Mouse (Mus musculus): ENCODE results near the gene Nxpe3. TPM values are rescaled to one million over a fixed set of nuclear protein-coding genes. Genes with fewer than 3 reads are reported as not detected.

The Nxpe3 gene
- total and polyA plus RNA-seq, 3 experiments: 2.7 to 4.3 TPM; not detected in 1

GRCm38 (mm10) chr16:55924010-55924409 is 28.9 kb upstream of the Nxpe3 start:
- Histone ChIP-seq H3K4me3 (ENCODE audit: control insufficient read depth in 1 of 2, insufficient read depth in 1 of 2, low read depth in 2 of 2, low read length in 2 of 2) (no peak overlapping the region), H3K27me3 (ENCODE audit: control insufficient read depth in 1 of 2, insufficient read depth in 2 of 2, low read length in 2 of 2) (no peaks in the 10 kb centered on the region), H3K79me2 (ENCODE audit: control insufficient read depth, insufficient read depth, low read length, poor library complexity) (no peaks in the 10 kb centered on the region), H3K27ac (ENCODE audit: control insufficient read depth, low read depth, low read length) (no peak overlapping the region), H3K36me3 (ENCODE audit: control insufficient read depth in 1 of 2, insufficient read depth in 2 of 2, low read length in 2 of 2) (peaks cover 0 to 3% of the 10 kb centered on the region in 2 experiments; a peak in 1 of 4 replicates), H3K9ac (ENCODE audit: control insufficient read depth, low read depth, low read length, poor library complexity, severe bottlenecking) (no peak overlapping the region), H3K9me3 (replicated peaks; ENCODE audit: insufficient read depth, low read length) (no peaks in the 10 kb centered on the region), H3K4me1 (ENCODE audit: control insufficient read depth in 1 of 2, insufficient read depth in 2 of 2, low read length in 2 of 2) (peaks cover 0 to 6% of the 10 kb centered on the region in 2 experiments; a peak in 1 of 4 replicates)
- peak; percentile 32 for DNase-seq (ENCODE audit: low read depth, low spot score)
- TF ChIP-seq ELF1 (IDR thresholded peaks at IDR 0.05; ENCODE audit: low read depth, low read length) (no peak), RAD21 (IDR thresholded peaks at IDR 0.05; ENCODE audit: low read depth, low read length) (no peak), POLR2AphosphoS5 (IDR thresholded peaks at IDR 0.05; ENCODE audit: borderline replicate concordance, low read depth, low read length) (no peak), MXI1 (IDR thresholded peaks at IDR 0.05; ENCODE audit: low read depth, low read length) (no peak), RCOR1 (IDR thresholded peaks at IDR 0.05; ENCODE audit: low read depth, low read length) (no peak), NRF1 (IDR thresholded peaks at IDR 0.05; ENCODE audit: insufficient read depth, low read depth, low read length, poor library complexity, severe bottlenecking) (no peak), USF2 (IDR thresholded peaks at IDR 0.05; ENCODE audit: borderline replicate concordance in 1 of 2, insufficient read depth in 1 of 2, low read depth in 1 of 2, low read length in 2 of 2) (no peak), E2F4 (IDR thresholded peaks at IDR 0.05; ENCODE audit: borderline replicate concordance, low read depth, low read length) (no peak), CHD1 (IDR thresholded peaks at IDR 0.05; ENCODE audit: low read depth, low read length) (no peak), MAFK (IDR thresholded peaks at IDR 0.05; ENCODE audit: borderline replicate concordance, low read depth, low read length) (no peak), GABPA (IDR thresholded peaks at IDR 0.05; ENCODE audit: low read depth, low read length) (no peak), MAZ (IDR thresholded peaks at IDR 0.05; ENCODE audit: low read depth, low read length) (no peak), ETS1 (IDR thresholded peaks at IDR 0.05; ENCODE audit: low read depth, low read length) (no peak), TAL1 (IDR thresholded peaks at IDR 0.05; ENCODE audit: low read length) (no peak), MEF2A (IDR thresholded peaks at IDR 0.05; ENCODE audit: extremely low read depth, insufficient replicate concordance, low read depth, low read length, poor library complexity, severe bottlenecking) (no peak), TCF12 (IDR thresholded peaks at IDR 0.05; ENCODE audit: low read depth, low read length) (no peak), EP300 (IDR thresholded peaks at IDR 0.05; ENCODE audit: low read depth in 1 of 2, low read length in 2 of 2) (no peak)

GRCm38 (mm10) chr16:55922079-55922478 is 27.0 kb upstream of the Nxpe3 start:
- H3K27me3 ChIP-seq (ENCODE audit: control insufficient read depth in 1 of 2, insufficient read depth in 2 of 2, low read length in 2 of 2): no peaks in the 10 kb centered on the region
- H3K27ac ChIP-seq (ENCODE audit: control insufficient read depth, low read depth, low read length): no peak overlapping the region
- peaks cover 0 to 3% of the 10 kb centered on the region in 2 experiments; a peak in 1 of 4 replicates for H3K36me3 ChIP-seq (ENCODE audit: control insufficient read depth in 1 of 2, insufficient read depth in 2 of 2, low read length in 2 of 2)
- DNase-seq (ENCODE audit: low read depth, low spot score): no peak
- H3K79me2 ChIP-seq (ENCODE audit: control insufficient read depth, insufficient read depth, low read length, poor library complexity): no peaks in the 10 kb centered on the region
- H3K9ac ChIP-seq (ENCODE audit: control insufficient read depth, low read depth, low read length, poor library complexity, severe bottlenecking): no peak overlapping the region
- TF ChIP-seq ZMIZ1 (IDR thresholded peaks at IDR 0.05; ENCODE audit: low read depth, low read length) (no peak), E2F4 (IDR thresholded peaks at IDR 0.05; ENCODE audit: borderline replicate concordance, low read depth, low read length) (no peak), TBP (IDR thresholded peaks at IDR 0.05; ENCODE audit: low read depth, low read length) (no peak), MEF2A (IDR thresholded peaks at IDR 0.05; ENCODE audit: extremely low read depth, insufficient replicate concordance, low read depth, low read length, poor library complexity, severe bottlenecking) (no peak), MAZ (IDR thresholded peaks at IDR 0.05; ENCODE audit: low read depth, low read length) (no peak), SIN3A (IDR thresholded peaks at IDR 0.05; ENCODE audit: low read length) (no peak), RCOR1 (IDR thresholded peaks at IDR 0.05; ENCODE audit: low read depth, low read length) (no peak), JUND (IDR thresholded peaks at IDR 0.05; ENCODE audit: low read depth, low read length) (no peak), CHD2 (IDR thresholded peaks at IDR 0.05; ENCODE audit: low read length) (no peak), MYC (IDR thresholded peaks at IDR 0.05; ENCODE audit: low read depth, low read length) (no peak), TAL1 (IDR thresholded peaks at IDR 0.05; ENCODE audit: low read length) (no peak), NELFE (IDR thresholded peaks at IDR 0.05; ENCODE audit: low read depth, low read length) (no peak), RAD21 (IDR thresholded peaks at IDR 0.05; ENCODE audit: low read depth, low read length) (no peak), SMC3 (IDR thresholded peaks at IDR 0.05; ENCODE audit: low read depth, low read length) (no peak), ELF1 (IDR thresholded peaks at IDR 0.05; ENCODE audit: low read depth, low read length) (no peak), TCF12 (IDR thresholded peaks at IDR 0.05; ENCODE audit: low read depth, low read length) (no peak), GABPA (IDR thresholded peaks at IDR 0.05; ENCODE audit: low read depth, low read length) (no peak), BHLHE40 (IDR thresholded peaks at IDR 0.05; ENCODE audit: borderline replicate concordance, low read depth, low read length) (no peak), POLR2AphosphoS2 (IDR thresholded peaks at IDR 0.05; ENCODE audit: low read length) (no peak), KAT2A (conservative IDR thresholded peaks at IDR 0.05; ENCODE audit: low read depth, low read length) (no peak)
- H3K4me1 ChIP-seq (ENCODE audit: control insufficient read depth in 1 of 2, insufficient read depth in 2 of 2, low read length in 2 of 2): peaks cover 0 to 6% of the 10 kb centered on the region in 2 experiments; a peak in 1 of 4 replicates
- H3K9me3 ChIP-seq (replicated peaks; ENCODE audit: insufficient read depth, low read length): no peaks in the 10 kb centered on the region
- H3K4me3 ChIP-seq (ENCODE audit: control insufficient read depth in 1 of 2, insufficient read depth in 1 of 2, low read depth in 2 of 2, low read length in 2 of 2): no peak overlapping the region
